Mouse (Mus musculus) liver, embryonic 14.5 days (tissue): ENCODE results near the gene Ttc17. TPM values are rescaled to one million over a fixed set of nuclear protein-coding genes. Genes with fewer than 3 reads are reported as not detected.

ENCODE experiments used
- ATAC-seq: fragments of 200-750 bp; cut with Nextera tagmentation; 2 replicates; pipeline ENCODE4 v1.8.0; 2017; ENCODE audit warnings: moderate number of reproducible peaks, mild to moderate bottlenecking, moderate library complexity; ENCODE audit not compliant: insufficient read depth
- DNase-seq, 3 experiments: peaks; one replicate each; pipeline ENCODE4 v3.0.0-alpha.2; 2012 to 2013; ENCODE audit warnings: low read depth in 3 of 3, low spot score in 3 of 3
- H3K27ac ChIP-seq: fragments of 300-500 bp; sonication (generic); 2 replicates; pipeline ENCODE4 v1.5.1; 2014; ENCODE audit warnings: moderate library complexity, mild to moderate bottlenecking, control low read depth, inconsistent platforms
- H3K27me3 ChIP-seq: fragments of 300-500 bp; sonication (generic); 2 replicates; pipeline ENCODE4 v1.6.1; 2014; ENCODE audit warnings: mild to moderate bottlenecking, low read length, moderate library complexity; ENCODE audit not compliant: control insufficient read depth, insufficient read depth
- H3K36me3 ChIP-seq: fragments of 300-500 bp; sonication (generic); replicated peaks from 2 replicates; pipeline ENCODE4 v1.6.1; 2014; ENCODE audit warnings: low read depth; ENCODE audit not compliant: control insufficient read depth, insufficient read depth
- H3K4me1 ChIP-seq, 2 experiments: fragments of 200-500 bp in 1 of 2; fragments of 300-500 bp in 1 of 2; sonication (generic) in 1 of 2; replicated peaks; 2 replicates each; pipeline ENCODE4 v1.6.1; 2012 to 2014; ENCODE audit warnings: antibody characterized with exemption in 1 of 2, inconsistent platforms in 1 of 2, low read length in 1 of 2; ENCODE audit not compliant: control insufficient read depth in 2 of 2, insufficient read depth in 2 of 2
- H3K4me2 ChIP-seq: fragments of 300-500 bp; sonication (generic); 2 replicates; pipeline ENCODE4 v1.6.1; 2014; ENCODE audit warnings: low read depth, mild to moderate bottlenecking, control low read depth, moderate library complexity
- H3K4me3 ChIP-seq, 2 experiments: fragments of 200-500 bp in 1 of 2; fragments of 300-500 bp in 1 of 2; sonication (generic) in 1 of 2; 2 replicates each; pipeline ENCODE4 v1.5.1; 2012 to 2014; ENCODE audit warnings: low read depth in 2 of 2, low read length in 2 of 2, mild to moderate bottlenecking in 2 of 2, control low read depth in 1 of 2, inconsistent platforms in 1 of 2, moderate library complexity in 1 of 2; ENCODE audit not compliant: insufficient read depth in 1 of 2
- H3K9ac ChIP-seq: fragments of 300-500 bp; sonication (generic); replicated peaks from 2 replicates; pipeline ENCODE4 v1.6.1; 2014; ENCODE audit warnings: mild to moderate bottlenecking, control low read depth, moderate library complexity
- H3K9me3 ChIP-seq: fragments of 300-500 bp; sonication (generic); 2 replicates; pipeline ENCODE4 v1.6.1; 2016; ENCODE audit warnings: low read length, mixed read lengths; ENCODE audit not compliant: control insufficient read depth
- CTCF ChIP-seq: IDR thresholded peaks from 2 replicates; pipeline ENCODE4 v1.5.1; 2016; ENCODE audit warnings: antibody characterized with exemption, low read depth, control low read depth
- EP300 ChIP-seq: IDR thresholded peaks from 2 replicates; pipeline ENCODE4 v1.6.1; 2016; ENCODE audit warnings: antibody characterized with exemption, low read depth
- WGBS: fragments of 180-500 bp; shearing (Covaris S2); extraction: QIAGEN DNeasy Blood & Tissue Kit; methylation state at CpG from one replicate; pipeline ENCODE4 v1.1.7; 2014; ENCODE audit not compliant: insufficient replicate concordance; 5-methylcytosine and 5-hydroxymethylcytosine counted together
- polyA plus RNA-seq, 2 experiments: library from polyadenylated mRNA; depleted of rRNA in 1 of 2; stranded (reverse) in 1 of 2; unstranded in 1 of 2; fragments of >200 nt; fragmentation: Nextera tagmentation in 1 of 2; extraction: Ambion mirVana in 1 of 2; gene quantifications; 2 replicates each; pipeline versions ENCODE4 v1.2.1 to v1.2.3; 2012 to 2014

Gene Ttc17
- polyA plus RNA-seq, 2 experiments: 3.6 to 5.1 TPM

- Histone ChIP-seq H3K4me3 (no peak overlapping the region), H3K36me3 (no peaks in the 10 kb centered on the region), H3K27ac (no peak overlapping the region), H3K9me3 (no peaks in the 10 kb centered on the region), H3K27me3 (no peaks in the 10 kb centered on the region), H3K4me2 (no peak overlapping the region), H3K9ac (no peak overlapping the region), H3K4me1 (no peaks in the 10 kb centered on the region)
- DNase-seq (no peak), ATAC-seq (no peak)
- 5% methylated on average over 2 of the region's 2 CpGs for WGBS
- TF ChIP-seq CTCF (no peak), EP300 (no peak)
Measured at GRCm38 (mm10) chr2:94289169-94289568, 117.3 kb downstream of the Ttc17 start.

GRCm38 (mm10) chr2:94288086-94288485 lies 118.4 kb downstream of the Ttc17 start:
- Histone ChIP-seq H3K4me2 (no peak overlapping the region), H3K4me1 (no peaks in the 10 kb centered on the region), H3K27me3 (no peaks in the 10 kb centered on the region), H3K36me3 (no peaks in the 10 kb centered on the region), H3K4me3 (no peak overlapping the region), H3K27ac (no peak overlapping the region), H3K9me3 (no peaks in the 10 kb centered on the region), H3K9ac (no peak overlapping the region)
- WGBS: 23% methylated on average over 5 of the region's 5 CpGs
- DNase-seq (no peak), ATAC-seq (no peak)
- TF ChIP-seq CTCF (no peak), EP300 (no peak)

- no peak for DNase-seq
- no peaks in the 10 kb centered on the region for H3K4me1 ChIP-seq
Measured at GRCm38 (mm10) chr2:94287435-94287834, 119.1 kb downstream of the Ttc17 start.

GRCm38 (mm10) chr2:94283526-94283925 lies 123.0 kb downstream of the Ttc17 start:
- TF ChIP-seq CTCF (no peak), EP300 (no peak)
- H3K4me3 ChIP-seq: no peak overlapping the region
- no peak overlapping the region for H3K9ac ChIP-seq
- H3K9me3 ChIP-seq: no peaks in the 10 kb centered on the region
- DNase-seq (no peak), ATAC-seq (no peak)
- no peak overlapping the region for H3K4me2 ChIP-seq
- H3K27me3 ChIP-seq: no peaks in the 10 kb centered on the region
- H3K27ac ChIP-seq: no peak overlapping the region
- WGBS: 60% methylated on average over 6 of the region's 6 CpGs
- H3K36me3 ChIP-seq: no peaks in the 10 kb centered on the region
- no peaks in the 10 kb centered on the region for H3K4me1 ChIP-seq

More at GRCm38 (mm10) chr2:94287435-94287834, 119.1 kb downstream of the Ttc17 start:
- 64% methylated on average over 7 of the region's 7 CpGs for WGBS
- H3K9ac ChIP-seq: no peak overlapping the region
- H3K4me2 ChIP-seq: no peak overlapping the region
- no peak for TF ChIP-seq EP300
- no peak for TF ChIP-seq CTCF
- ATAC-seq: no peak
- no peaks in the 10 kb centered on the region for H3K36me3 ChIP-seq
- H3K4me3 ChIP-seq: no peak overlapping the region
- no peak overlapping the region for H3K27ac ChIP-seq
- no peaks in the 10 kb centered on the region for H3K9me3 ChIP-seq
- no peaks in the 10 kb centered on the region for H3K27me3 ChIP-seq

- no peak overlapping the region for H3K27ac ChIP-seq
- H3K4me3 ChIP-seq: no peak overlapping the region
- no peak overlapping the region for H3K4me2 ChIP-seq
- 49% methylated on average over 5 of the region's 5 CpGs for WGBS
- H3K9me3 ChIP-seq: no peaks in the 10 kb centered on the region
- DNase-seq (no peak), ATAC-seq (no peak)
- no peak overlapping the region for H3K9ac ChIP-seq
- no peaks in the 10 kb centered on the region for H3K4me1 ChIP-seq
- no peaks in the 10 kb centered on the region for H3K27me3 ChIP-seq
- no peaks in the 10 kb centered on the region for H3K36me3 ChIP-seq
- TF ChIP-seq CTCF: no peak
- TF ChIP-seq EP300: no peak
Measured at GRCm38 (mm10) chr2:94279596-94279995, 126.9 kb downstream of the Ttc17 start.
